Mouse (Mus musculus) mature B cell (primary cell): ENCODE results near the gene Olfr1215.
"Not testable (repeated sequence)": the region's sequence is repeated elsewhere in the genome, so short reads cannot be mapped to it uniquely, and the experiment has no call there.

Source experiments
- in situ Hi-C: fragments of 300-500 bp; cut with MboI; formaldehyde crosslinking; loops from 2 replicates; pipeline ENCODE4 v1.14.3; 2019

The Olfr1215 gene

DNA sequence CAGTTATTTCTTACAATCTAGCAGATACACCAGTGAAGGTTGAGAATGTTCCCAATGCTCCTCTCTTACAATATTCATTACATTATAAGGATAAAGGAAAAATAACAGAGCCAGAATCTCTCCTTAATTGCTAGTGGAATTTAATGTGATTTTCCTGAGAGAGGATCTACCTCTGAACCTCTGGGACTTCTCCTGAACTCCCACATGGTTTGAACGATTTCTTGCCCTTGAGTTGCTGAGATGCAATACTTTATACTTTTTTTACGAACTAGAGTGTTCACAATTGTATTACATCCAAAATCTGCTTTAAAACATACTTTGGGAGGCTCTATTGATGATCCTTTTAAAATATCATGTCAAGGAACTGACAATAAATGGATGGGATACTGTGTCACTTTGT, at the start of gene Olfr1215:
TSS of gene Olfr1215 (minus strand) at position 101 of the 400 bp plus-strand sequence.
- in situ Hi-C loops: no loop called here

DNA sequence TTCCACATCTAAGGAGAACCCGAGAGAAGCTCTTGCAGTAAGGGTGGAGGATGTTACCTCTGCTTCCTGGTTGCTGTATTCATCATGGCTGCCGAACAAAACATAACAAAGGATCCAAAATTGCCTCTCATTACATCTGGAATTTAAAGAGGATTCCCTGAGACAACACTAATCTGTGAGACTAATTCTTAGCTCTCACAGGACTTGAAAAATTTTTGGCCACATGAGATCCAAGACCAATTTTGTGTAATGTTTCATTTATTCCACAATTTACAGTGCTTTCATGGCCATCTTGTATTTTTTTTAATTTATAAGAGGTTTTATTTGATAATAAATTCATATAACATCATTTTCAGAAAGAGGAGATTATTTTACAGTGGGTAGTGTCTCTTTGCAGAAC, 25.2 kb upstream of the Olfr1215 start, which contains the start of gene Olfr1217:
TSS of gene Olfr1217 (minus strand) at position 101 of the 400 bp plus-strand sequence.
- in situ Hi-C loops: no loop called here

DNA sequence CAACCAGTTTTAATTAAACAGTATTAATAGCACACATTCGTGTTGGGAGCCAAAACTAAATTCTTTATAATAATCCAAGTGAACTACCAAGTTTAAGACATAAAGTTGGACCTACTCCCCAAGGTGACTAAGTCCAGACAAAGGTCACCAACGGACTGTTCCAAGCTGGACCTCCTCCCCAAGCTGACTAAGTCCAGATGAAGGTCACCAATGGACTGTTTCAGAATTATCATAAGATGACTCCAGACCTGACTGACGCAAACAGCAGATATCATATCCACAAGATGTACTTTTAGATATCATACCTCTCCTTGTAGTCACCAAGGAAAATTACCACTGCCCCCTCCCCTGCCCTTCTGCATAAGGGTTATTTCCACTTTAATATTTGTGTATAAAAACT, 14.7 kb upstream of the Olfr1215 start:
- in situ Hi-C loops: not testable (repeated sequence)

DNA sequence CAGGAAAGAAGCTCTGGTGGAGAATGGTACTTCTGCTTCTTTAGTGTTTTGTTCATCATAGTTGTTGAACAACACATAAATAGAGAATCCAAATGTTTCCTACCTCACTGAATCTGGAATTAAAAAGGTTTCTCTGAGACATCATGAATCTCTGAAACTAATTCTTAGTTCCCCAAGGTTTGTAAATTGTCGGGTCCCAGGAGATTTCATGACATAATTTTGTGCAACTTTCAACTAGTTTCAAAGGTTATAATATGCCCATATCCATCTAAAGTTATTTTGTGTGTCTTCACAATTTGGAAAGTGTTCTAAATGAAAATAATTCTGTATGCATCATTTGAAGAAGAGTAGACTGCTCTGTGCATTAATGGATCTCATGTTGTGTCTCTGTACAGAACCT, 11.5 kb upstream of the Olfr1215 start, which contains the start of gene Olfr1216:
TSS of gene Olfr1216 (minus strand) at position 101 of the 400 bp plus-strand sequence.
- in situ Hi-C loops: no loop called here

DNA sequence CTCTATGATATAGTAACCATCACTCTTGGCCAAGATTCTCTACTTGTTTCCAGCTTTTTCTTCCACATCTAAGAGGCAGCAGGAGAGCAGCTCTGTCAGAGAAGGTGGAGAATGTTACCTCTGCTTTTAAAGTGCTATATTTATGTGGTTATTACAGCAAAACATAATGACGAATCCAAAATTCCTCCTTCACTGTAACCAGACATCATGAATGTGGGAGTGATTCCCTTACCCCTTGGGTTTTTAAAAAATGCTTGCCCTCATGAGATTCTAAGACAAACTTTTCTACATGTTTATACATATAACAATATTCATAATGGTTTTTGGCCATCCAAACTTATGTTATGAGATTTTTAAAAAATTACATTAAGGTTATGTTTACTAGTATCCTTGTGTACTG, 14.2 kb downstream of the Olfr1215 start, which contains the start of gene Olfr1214:
TSS of gene Olfr1214 (minus strand) at position 101 of the 400 bp plus-strand sequence.
- in situ Hi-C loops: no loop called here

DNA sequence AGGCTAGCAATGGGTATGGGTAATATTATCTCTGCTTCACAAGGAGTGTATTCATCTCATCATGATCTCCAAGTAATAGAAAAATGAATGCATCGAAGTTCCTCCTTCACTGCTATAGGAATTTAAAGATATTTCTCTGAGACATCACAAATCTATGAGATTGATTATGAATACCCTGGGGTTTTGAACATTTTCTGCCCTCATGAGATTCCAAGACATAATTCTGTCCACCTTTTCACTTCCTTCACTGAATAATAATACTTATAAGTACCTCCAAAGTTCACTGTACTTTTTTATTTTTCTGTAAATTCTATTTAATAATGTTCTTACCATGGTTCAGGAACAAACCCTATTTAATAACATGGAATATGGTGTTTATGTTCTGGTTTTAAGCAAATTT, 26.6 kb downstream of the Olfr1215 start, which contains the start of gene Gm13762:
TSS of gene Gm13762 (minus strand) at position 101 of the 400 bp plus-strand sequence.
- in situ Hi-C loops: no loop called here

DNA sequence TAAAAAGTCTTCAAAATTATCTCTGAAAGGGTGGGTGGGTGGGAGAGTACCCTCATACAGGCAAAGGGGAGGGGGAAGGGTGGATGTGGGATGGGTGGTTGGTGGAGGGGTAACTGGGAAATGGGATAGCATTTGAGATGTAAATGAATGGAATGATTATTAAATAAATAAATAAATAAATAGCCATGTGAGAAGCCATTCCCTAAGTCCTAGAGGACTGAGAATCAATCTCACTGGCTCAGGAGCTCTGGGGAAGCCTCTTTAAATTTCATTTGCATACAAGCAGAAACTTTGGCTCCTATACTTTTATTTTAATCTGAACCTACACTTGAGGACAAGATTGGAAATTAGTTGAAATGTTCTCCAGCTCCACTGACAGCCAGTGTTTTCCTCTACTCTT, 53.1 kb downstream of the Olfr1215 start, which contains the start of gene Olfr1212:
TSS of gene Olfr1212 (plus strand) at position 301 of the 400 bp plus-strand sequence.
- in situ Hi-C loops: no loop called here
